Mouse (Mus musculus) spleen, adult 2 months (tissue): ENCODE results near the gene Rhno1. TPM values are rescaled to one million over a fixed set of nuclear protein-coding genes. Genes with fewer than 3 reads are reported as not detected.

Source experiments
- DNase-seq, 2 experiments: peaks; one replicate each; pipeline versions ENCODE4 v3.0.0 to v3.0.0-alpha.2; 2012 to 2021; ENCODE audit warnings: low spot score in 2 of 2, low read depth in 1 of 2
- H3K27ac ChIP-seq: fragments of 200-500 bp; 2 replicates; pipeline ENCODE4 v1.5.1; 2012; ENCODE audit warnings: low read length, inconsistent platforms; ENCODE audit not compliant: insufficient read depth
- H3K27me3 ChIP-seq: fragments of 200-500 bp; 2 replicates; pipeline ENCODE4 v1.6.1; 2012; ENCODE audit warnings: mild to moderate bottlenecking, moderate library complexity, low read length, inconsistent platforms; ENCODE audit not compliant: control insufficient read depth, insufficient read depth
- H3K36me3 ChIP-seq: fragments of 200-500 bp; 2 replicates; pipeline ENCODE4 v1.6.1; 2012; ENCODE audit warnings: mild to moderate bottlenecking, low read length, inconsistent platforms; ENCODE audit not compliant: control insufficient read depth, insufficient read depth
- H3K4me1 ChIP-seq: fragments of 200-500 bp; 2 replicates; pipeline ENCODE4 v1.6.1; 2011; ENCODE audit warnings: inconsistent platforms; ENCODE audit not compliant: control insufficient read depth, insufficient read depth, insufficient read length
- H3K4me3 ChIP-seq: fragments of 200-500 bp; 2 replicates; pipeline ENCODE4 v1.5.1; 2011; ENCODE audit warnings: mild to moderate bottlenecking, inconsistent platforms; ENCODE audit not compliant: insufficient read depth, insufficient read length; ENCODE audit errors: extremely low read depth
- CTCF ChIP-seq: fragments of 200-500 bp; IDR thresholded peaks from 2 replicates; pipeline ENCODE4 v1.5.1; 2011; ENCODE audit warnings: mild to moderate bottlenecking, inconsistent platforms; ENCODE audit not compliant: insufficient read depth, insufficient read length, insufficient replicate concordance; ENCODE audit errors: extremely low read depth
- POLR2A ChIP-seq: fragments of 200-500 bp; IDR thresholded peaks from 2 replicates; pipeline ENCODE4 v1.6.1; 2011; ENCODE audit warnings: low read depth, low read length, inconsistent platforms
- WGBS: fragments of 180-500 bp; shearing (Covaris S2); methylation state at CpG from one replicate; pipeline ENCODE4 v1.1.7; 2018; 5-methylcytosine and 5-hydroxymethylcytosine counted together
- polyA plus RNA-seq: library from polyadenylated mRNA; depleted of rRNA; stranded (reverse); fragments of >200 nt; gene quantifications from 2 replicates; pipeline ENCODE4 v1.2.3, GENCODE M21; 2012; rRNA removed

Gene Rhno1
- 14.9 and 16.0 TPM in 2 replicates for polyA plus RNA-seq

DNA sequence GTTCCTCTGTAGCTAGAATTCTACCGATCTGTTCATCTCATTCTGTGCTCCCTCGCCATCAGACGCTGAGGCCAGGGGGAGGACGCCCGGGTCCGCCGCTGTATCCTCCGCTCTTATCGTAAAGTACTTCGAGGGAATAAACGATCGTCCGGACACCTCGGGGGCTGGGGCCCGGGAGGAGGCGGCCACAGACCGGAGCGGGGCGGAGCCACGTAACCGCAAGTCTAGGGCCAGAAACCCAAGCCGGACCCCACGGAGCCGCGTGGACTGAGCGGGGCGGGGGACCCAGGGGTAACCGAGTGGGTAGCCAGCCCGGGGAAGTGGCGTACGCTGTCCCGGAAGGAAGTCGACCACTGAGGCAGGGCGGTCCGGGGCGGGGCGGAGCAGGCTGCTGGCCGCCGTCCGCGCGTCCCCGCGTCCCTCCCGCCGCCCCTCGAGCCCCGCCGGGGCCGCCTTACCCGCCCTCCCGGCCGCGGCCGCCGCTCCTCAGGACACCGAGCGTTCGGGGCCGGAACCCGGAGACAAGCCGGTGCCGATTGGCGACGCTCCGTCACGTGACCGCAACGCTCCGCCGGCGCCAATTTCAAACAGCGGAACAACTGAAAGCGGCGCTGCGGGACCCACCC, at the start of gene Rhno1, which contains the start of gene Foxm1:
Gene Rhno1 (minus strand): TSS at position 531 of the 626 bp plus-strand sequence.
Gene Foxm1 (plus strand): TSS at position 587 of the 626 bp plus-strand sequence.
- WGBS: under 1% methylated on average over 76 of the region's 76 CpGs
- 0 out of 2 replicates have a peak, but pooled peaks cover 3% of the 10 kb centered on the region for H3K4me1 ChIP-seq
- H3K27ac ChIP-seq: peak within 1 kb of the TSS; percentile 85
- no peaks in the 10 kb centered on the region for H3K27me3 ChIP-seq
- H3K4me3 ChIP-seq: peak within 1 kb of the TSS; percentile 95
- TF ChIP-seq POLR2A: no peak; the same call in 1 of the 2 replicates
- no peak for TF ChIP-seq CTCF
- peaks cover 4% of the 10 kb centered on the region; the same call in 1 of the 2 replicates for H3K36me3 ChIP-seq
- peak; percentile 42 to 75 for DNase-seq

DNA sequence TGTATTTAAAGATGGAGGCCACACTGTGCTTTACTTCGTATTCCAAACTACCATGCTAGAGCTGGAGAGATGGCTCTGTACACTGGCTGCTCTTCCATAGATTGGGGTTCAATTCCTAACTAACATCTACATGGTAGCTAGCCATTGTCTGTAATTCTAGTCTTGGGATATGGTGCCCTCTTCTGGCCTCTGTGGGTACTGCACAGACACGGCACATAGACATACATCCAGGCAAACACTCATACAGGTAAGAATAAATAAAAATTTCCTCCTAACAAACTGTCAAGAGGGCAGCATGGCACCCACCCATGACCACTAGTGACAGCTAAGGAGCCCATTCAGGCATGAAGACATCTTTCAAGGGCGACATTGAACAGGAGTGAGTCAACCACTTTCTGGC, 48.4 kb upstream of the Rhno1 start:
- peak; percentile 30 to 78 for DNase-seq
- Histone ChIP-seq H3K27me3 (no peaks in the 10 kb centered on the region), H3K4me3 (no peak overlapping the region), H3K36me3 (peaks cover 30% of the 10 kb centered on the region), H3K27ac (no peak overlapping the region), H3K4me1 (no peaks in the 10 kb centered on the region)
- TF ChIP-seq POLR2A (no peak), CTCF (peak; percentile 57; the same call in 1 of the 2 replicates)
- 29% methylated on average over 3 of the region's 3 CpGs for WGBS

DNA sequence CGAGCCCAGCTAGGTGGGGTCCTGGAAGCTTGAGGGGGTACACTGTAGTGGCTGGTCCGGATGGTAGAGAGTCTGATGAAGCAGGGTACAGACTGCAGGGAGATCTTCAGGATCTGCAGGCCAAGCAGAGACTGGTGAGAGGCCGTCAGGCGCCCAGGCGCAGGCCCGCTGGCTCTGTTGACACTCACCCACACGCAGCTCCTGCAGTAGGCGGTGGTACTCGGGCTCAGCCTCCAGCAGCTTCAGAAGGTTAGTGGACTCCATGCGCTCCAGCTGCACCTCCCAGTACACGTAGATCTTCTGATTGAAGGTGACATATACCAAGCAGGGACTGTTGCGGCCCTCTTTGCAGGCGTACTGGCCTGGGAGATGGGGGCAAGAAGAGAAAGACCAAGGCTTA, 47.6 kb upstream of the Rhno1 start:
- Histone ChIP-seq H3K27ac (no peak overlapping the region), H3K36me3 (peaks cover 30% of the 10 kb centered on the region), H3K4me1 (no peaks in the 10 kb centered on the region), H3K27me3 (no peaks in the 10 kb centered on the region), H3K4me3 (no peak overlapping the region)
- 97% methylated on average over 13 of the region's 13 CpGs for WGBS
- DNase-seq: no peak
- TF ChIP-seq CTCF (no peak), POLR2A (no peak)

DNA sequence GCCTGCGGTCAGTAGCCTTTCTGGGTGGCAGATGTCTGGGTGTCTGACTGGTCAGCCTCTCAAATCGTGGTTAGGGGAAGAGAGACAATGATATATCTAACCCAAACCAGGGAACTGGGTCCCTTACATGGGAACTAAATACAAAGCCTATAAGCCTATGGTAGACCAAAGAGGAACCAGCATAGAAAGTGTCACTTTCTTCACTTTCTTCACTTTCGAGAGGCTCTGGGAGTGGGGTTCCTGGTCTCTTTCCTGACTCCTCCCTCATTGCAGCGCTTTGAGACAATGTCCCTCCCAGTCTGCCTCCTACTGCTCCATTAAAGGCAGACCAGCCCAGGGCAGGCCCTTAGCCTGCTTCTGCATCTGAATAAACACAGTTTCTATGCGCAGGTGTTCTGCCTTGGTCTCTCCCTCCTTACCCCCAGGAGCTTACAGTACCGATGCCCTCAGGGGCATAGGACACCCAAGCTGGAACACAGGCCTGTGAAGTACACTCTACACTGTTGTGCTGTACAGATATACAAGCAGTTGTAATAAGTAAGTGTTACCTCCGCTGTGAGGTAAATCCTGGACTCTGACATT, 45.9 kb upstream of the Rhno1 start:
- WGBS: 90% methylated on average over 7 of the region's 7 CpGs
- Histone ChIP-seq H3K36me3 (peaks cover 28% of the 10 kb centered on the region), H3K4me1 (no peaks in the 10 kb centered on the region), H3K27ac (no peak overlapping the region), H3K27me3 (no peaks in the 10 kb centered on the region), H3K4me3 (no peak overlapping the region)
- TF ChIP-seq CTCF (no peak), POLR2A (no peak)
- DNase-seq: no peak

DNA sequence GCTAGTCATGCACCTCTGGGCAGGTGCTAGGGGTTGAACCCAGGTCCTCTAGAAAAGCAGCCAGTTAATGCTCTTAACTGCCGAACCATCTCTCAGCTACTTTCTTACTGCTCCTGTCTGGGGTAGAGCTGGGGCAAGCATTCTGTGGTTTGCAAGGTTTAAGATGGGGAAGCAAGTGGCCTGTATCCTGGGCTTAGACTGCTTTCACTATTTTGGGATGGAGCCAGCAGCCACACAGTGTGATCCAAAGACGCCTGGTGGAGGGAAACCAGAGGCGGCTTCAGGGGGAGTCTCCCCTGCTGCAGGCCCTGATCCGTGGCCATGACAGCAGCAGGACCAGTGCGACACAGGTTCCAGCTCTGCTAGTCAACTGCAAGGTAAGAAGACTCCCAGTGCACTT, 42.0 kb upstream of the Rhno1 start:
- 42% methylated on average over 5 of the region's 5 CpGs for WGBS
- TF ChIP-seq POLR2A (no peak), CTCF (no peak)

DNA sequence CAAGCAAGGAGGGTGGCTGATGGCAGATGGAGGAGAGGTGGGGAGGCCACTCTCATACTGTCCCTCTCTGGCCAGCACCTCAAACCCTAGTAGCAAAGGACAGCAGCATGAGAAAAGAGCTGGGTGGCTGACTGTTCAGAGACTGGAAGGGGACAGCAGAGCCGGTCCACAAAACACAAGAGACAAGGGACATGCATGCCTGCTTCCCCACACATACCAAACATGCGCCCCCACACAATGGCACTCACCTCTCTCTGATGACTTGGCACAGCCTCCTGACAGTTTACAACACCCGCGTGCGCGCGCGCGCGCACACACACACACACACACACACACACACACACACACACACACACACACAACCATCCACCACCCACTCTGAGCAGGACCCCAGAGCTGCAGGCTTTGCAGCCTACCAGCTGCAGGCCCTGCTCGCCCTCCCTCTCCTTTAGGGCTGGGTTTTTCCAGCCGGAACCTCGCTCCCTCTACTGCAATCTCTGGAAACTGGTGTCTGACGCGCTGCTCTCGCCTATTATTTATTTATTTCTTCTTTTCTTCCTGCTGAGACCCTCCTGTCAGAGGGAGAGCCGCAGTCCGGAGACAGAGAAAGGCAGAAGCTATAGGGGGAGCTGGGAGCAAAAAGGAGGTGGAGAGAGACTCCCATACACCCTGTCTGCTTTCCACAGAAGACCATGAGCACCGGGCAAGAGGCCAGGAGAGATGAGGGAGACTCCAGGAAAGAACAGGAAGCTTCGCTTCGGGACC, 36.9 kb upstream of the Rhno1 start:
- DNase-seq: no peak
- no peak overlapping the region for H3K4me3 ChIP-seq

More for the DNA sequence above, 42.0 kb upstream of the Rhno1 start:
- no peaks in the 10 kb centered on the region for H3K27me3 ChIP-seq
- H3K4me1 ChIP-seq: no peaks in the 10 kb centered on the region
- DNase-seq: no peak
- H3K4me3 ChIP-seq: no peak overlapping the region
- no peak overlapping the region for H3K27ac ChIP-seq
- H3K36me3 ChIP-seq: peaks cover 11% of the 10 kb centered on the region

DNA sequence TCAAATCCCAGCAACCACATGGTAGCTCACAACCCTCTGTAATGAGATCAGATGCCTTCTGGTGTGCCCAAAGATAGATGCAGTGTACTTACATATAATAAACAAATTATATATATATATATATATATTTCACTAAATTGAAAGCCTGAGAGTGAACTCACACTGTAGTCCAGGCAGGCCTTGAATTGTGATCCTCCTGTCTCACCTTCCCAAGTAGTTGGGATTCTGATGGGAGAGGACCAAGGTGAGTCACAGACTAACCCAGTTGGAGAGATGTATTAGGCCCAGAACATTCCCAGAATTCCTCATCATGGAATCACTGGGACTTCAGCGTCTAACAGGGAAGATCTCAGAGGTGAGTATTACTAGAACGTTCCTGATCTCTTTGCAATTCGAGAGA, 36.3 kb upstream of the Rhno1 start, which contains the start of gene Nrip2:
Gene Nrip2 (plus strand): TSS at position 301 of the 400 bp plus-strand sequence.
- no peak within 1 kb of the TSS for H3K4me3 ChIP-seq
- WGBS: 89% methylated on average over 3 of the region's 3 CpGs
- H3K4me1 ChIP-seq: no peaks in the 10 kb centered on the region
- no peak within 1 kb of the TSS for H3K27ac ChIP-seq
- H3K27me3 ChIP-seq: no peaks in the 10 kb centered on the region
- H3K36me3 ChIP-seq: no peaks in the 10 kb centered on the region
- no peak for TF ChIP-seq CTCF
- no peak for TF ChIP-seq POLR2A
- DNase-seq: no peak

More for the DNA sequence above, 36.9 kb upstream of the Rhno1 start:
- H3K4me1 ChIP-seq: no peaks in the 10 kb centered on the region
- H3K27me3 ChIP-seq: no peaks in the 10 kb centered on the region
- no peaks in the 10 kb centered on the region for H3K36me3 ChIP-seq
- 80% methylated on average over 17 of the region's 21 CpGs for WGBS
- TF ChIP-seq CTCF: no peak
- TF ChIP-seq POLR2A: no peak
- no peak overlapping the region for H3K27ac ChIP-seq
